Mouse (Mus musculus): ENCODE results near the gene Snap47.

- TF ChIP-seq CTCF (conservative IDR thresholded peaks at IDR 0.05; ENCODE audit: insufficient read depth, insufficient read length, low read depth, low read length) (no peak), POLR2A (IDR thresholded peaks at IDR 0.05; ENCODE audit: low read depth, low read length) (no peak)
Observed at GRCm38 (mm10) chr11:59400876-59401275, 50.1 kb downstream of the Snap47 start.

Data from kidney, adult 2 months (tissue).